Mouse (Mus musculus): ENCODE data around the gene Anpep. TPM values are rescaled to one million over a fixed set of nuclear protein-coding genes. Genes with fewer than 3 reads are reported as not detected.

The Anpep gene
- polyA plus RNA-seq, 1 experiment from 2014 or later = 3.9 TPM

- Histone ChIP-seq H3K4me1 (peaks cover 17% of the 10 kb centered on the region), H3K27me3 (ENCODE audit: low read depth, poor library complexity, severe bottlenecking) (peaks cover 39% of the 10 kb centered on the region), H3K9me3 (replicated peaks) (no peaks in the 10 kb centered on the region), H3K36me3 (no peaks in the 10 kb centered on the region), H3K27ac (replicated peaks) (no peak overlapping the region), H3K4me3 (no peak overlapping the region)
- 90% methylated on average over 12 of the region's 12 CpGs for WGBS
- no peak for DNase-seq (ENCODE audit: low spot score)
Observed at GRCm38 (mm10) chr7:79822092-79822695, 38.7 kb downstream of the Anpep start.

GRCm38 (mm10) chr7:79819996-79820395 is 40.9 kb downstream of the Anpep start:
- DNase-seq (ENCODE audit: low spot score) = no peak
- H3K36me3 ChIP-seq = no peaks in the 10 kb centered on the region
- WGBS = 49% methylated on average over 11 of the region's 11 CpGs
- H3K27ac ChIP-seq (replicated peaks) = no peak overlapping the region
- H3K4me1 ChIP-seq = peaks cover 17% of the 10 kb centered on the region
- no peak overlapping the region for H3K4me3 ChIP-seq
- H3K27me3 ChIP-seq (ENCODE audit: low read depth, poor library complexity, severe bottlenecking) = peaks cover 44% of the 10 kb centered on the region
- H3K9me3 ChIP-seq (replicated peaks) = no peaks in the 10 kb centered on the region

GRCm38 (mm10) chr7:79819515-79819914 is 41.3 kb downstream of the Anpep start:
- H3K36me3 ChIP-seq = no peaks in the 10 kb centered on the region
- H3K27ac ChIP-seq (replicated peaks) = no peak overlapping the region
- no peaks in the 10 kb centered on the region for H3K9me3 ChIP-seq (replicated peaks)
- no peak for DNase-seq (ENCODE audit: low spot score)
- no peak overlapping the region for H3K4me3 ChIP-seq
- H3K27me3 ChIP-seq (ENCODE audit: low read depth, poor library complexity, severe bottlenecking) = peaks cover 44% of the 10 kb centered on the region
- WGBS = 59% methylated on average over 4 of the region's 4 CpGs
- peaks cover 17% of the 10 kb centered on the region for H3K4me1 ChIP-seq

- H3K27me3 ChIP-seq (ENCODE audit: low read depth, poor library complexity, severe bottlenecking) = peaks cover 44% of the 10 kb centered on the region
- H3K4me1 ChIP-seq = peaks cover 17% of the 10 kb centered on the region
- H3K4me3 ChIP-seq = no peak overlapping the region
- H3K27ac ChIP-seq (replicated peaks) = no peak overlapping the region
- WGBS = 7% methylated on average over 6 of the region's 6 CpGs
- no peaks in the 10 kb centered on the region for H3K9me3 ChIP-seq (replicated peaks)
- DNase-seq (ENCODE audit: low spot score) = no peak
- H3K36me3 ChIP-seq = no peaks in the 10 kb centered on the region
Observed at GRCm38 (mm10) chr7:79818321-79818720, 42.5 kb downstream of the Anpep start.

DNA sequence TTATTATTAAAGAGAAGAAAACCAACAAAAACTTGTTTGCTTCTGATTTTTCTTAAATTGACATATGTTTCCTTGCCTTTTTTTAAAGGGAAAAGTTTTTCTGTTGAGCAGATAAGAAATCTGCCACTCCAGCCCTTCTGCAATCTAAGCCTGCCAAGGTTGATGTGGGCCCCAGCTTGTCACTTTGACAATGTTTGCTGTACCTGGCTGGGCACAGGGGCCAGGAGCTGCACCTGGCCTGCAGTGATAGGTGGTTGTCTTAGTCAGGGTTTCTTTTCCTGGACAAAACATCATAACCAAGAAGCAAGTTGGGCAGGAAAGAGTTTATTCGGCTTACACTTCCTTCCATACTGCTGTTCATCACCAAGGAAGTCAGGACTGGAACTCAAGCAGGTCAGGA is 47.5 kb downstream of the Anpep start:
- no peak for DNase-seq (ENCODE audit: low spot score)
- WGBS = 83% methylated on average over 1 of the region's 1 CpGs
- H3K4me1 ChIP-seq = peaks cover 12% of the 10 kb centered on the region
- H3K4me3 ChIP-seq = no peak overlapping the region
- no peaks in the 10 kb centered on the region for H3K9me3 ChIP-seq (replicated peaks)
- no peaks in the 10 kb centered on the region for H3K36me3 ChIP-seq
- H3K27ac ChIP-seq (replicated peaks) = no peak overlapping the region
- H3K27me3 ChIP-seq (ENCODE audit: low read depth, poor library complexity, severe bottlenecking) = peaks cover 59% of the 10 kb centered on the region

- no peaks in the 10 kb centered on the region for H3K36me3 ChIP-seq
- WGBS = 21% methylated on average over 71 of the region's 71 CpGs
Observed at GRCm38 (mm10) chr7:79810611-79811506, 50.0 kb downstream of the Anpep start, which contains the start of gene Mesp2. Gene Mesp2 (plus strand): TSS chr7:79810727.

DNA sequence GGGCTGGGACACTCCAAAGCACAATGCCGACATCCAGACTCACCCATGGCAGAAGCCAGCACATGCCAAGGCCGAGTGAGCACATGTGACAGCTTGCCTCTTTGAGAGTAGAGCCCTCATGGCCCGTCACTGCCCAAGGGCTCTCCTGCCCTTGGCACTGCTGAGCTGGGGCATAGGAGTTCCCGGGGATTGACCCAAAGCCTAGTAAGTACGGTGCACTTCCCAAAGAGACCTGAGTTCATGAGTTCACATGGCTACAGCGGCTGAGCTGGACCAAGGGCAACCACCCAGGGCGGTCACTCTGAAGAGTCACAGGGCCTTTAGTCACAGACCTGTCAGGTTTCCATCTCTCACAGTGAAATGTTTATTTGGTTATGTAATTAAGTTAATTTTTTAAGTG is 52.3 kb downstream of the Anpep start:
- H3K4me1 ChIP-seq = peaks cover 9% of the 10 kb centered on the region
- 89% methylated on average over 7 of the region's 7 CpGs for WGBS
- no peak overlapping the region for H3K27ac ChIP-seq (replicated peaks)
- DNase-seq (ENCODE audit: low spot score) = no peak
- H3K36me3 ChIP-seq = no peaks in the 10 kb centered on the region
- H3K27me3 ChIP-seq (ENCODE audit: low read depth, poor library complexity, severe bottlenecking) = peaks cover 41% of the 10 kb centered on the region
- no peak overlapping the region for H3K4me3 ChIP-seq
- H3K9me3 ChIP-seq (replicated peaks) = no peaks in the 10 kb centered on the region

More at GRCm38 (mm10) chr7:79810611-79811506, 50.0 kb downstream of the Anpep start, which contains the start of gene Mesp2:
- peak; percentile 77 for DNase-seq (ENCODE audit: low spot score)
- H3K9me3 ChIP-seq (replicated peaks) = no peaks in the 10 kb centered on the region
- peaks cover 9% of the 10 kb centered on the region for H3K4me1 ChIP-seq
- peak within 1 kb of the TSS; percentile 81 for H3K27ac ChIP-seq (replicated peaks)
- peaks cover 41% of the 10 kb centered on the region for H3K27me3 ChIP-seq (ENCODE audit: low read depth, poor library complexity, severe bottlenecking)
- peak within 1 kb of the TSS; percentile 51 for H3K4me3 ChIP-seq

DNA sequence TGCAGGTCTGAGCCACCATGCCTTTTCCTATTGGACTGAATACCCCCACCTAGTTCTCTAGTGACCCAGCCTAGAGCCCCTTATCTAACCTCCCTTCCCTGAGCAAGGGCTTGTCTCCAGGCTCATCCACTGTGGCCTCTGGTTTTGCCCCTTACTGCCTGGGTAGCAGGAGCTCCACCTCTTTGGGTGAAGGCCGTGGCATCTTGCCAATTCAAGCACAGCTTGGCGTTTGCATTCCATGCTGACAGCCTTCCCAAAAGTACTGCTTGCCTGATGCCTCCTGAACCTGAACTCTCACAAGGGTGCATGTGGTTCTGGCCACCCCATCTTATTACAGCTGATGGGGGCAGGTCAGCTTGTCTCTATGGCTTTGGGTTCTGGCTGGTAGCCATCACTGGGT is 57.0 kb downstream of the Anpep start:
- no peaks in the 10 kb centered on the region for H3K9me3 ChIP-seq (replicated peaks)
- no peaks in the 10 kb centered on the region for H3K36me3 ChIP-seq
- whole genome bisulfite sequencing = 82% methylated on average over 2 of the region's 2 CpGs
- no peak overlapping the region for H3K4me3 ChIP-seq
- H3K27ac ChIP-seq (replicated peaks) = no peak overlapping the region
- H3K27me3 ChIP-seq (ENCODE audit: low read depth, poor library complexity, severe bottlenecking) = peaks cover 9% of the 10 kb centered on the region; the same call in 1 of the 2 replicates
- no peaks in the 10 kb centered on the region for H3K4me1 ChIP-seq
- no peak for DNase-seq (ENCODE audit: low spot score)

GRCm38 (mm10) chr7:79802037-79802436 is 58.8 kb downstream of the Anpep start:
- H3K27me3 ChIP-seq (ENCODE audit: low read depth, poor library complexity, severe bottlenecking) = peaks cover 26% of the 10 kb centered on the region
- no peaks in the 10 kb centered on the region for H3K36me3 ChIP-seq
- DNase-seq (ENCODE audit: low spot score) = no peak
- no peak overlapping the region; the same call in 1 of the 2 replicates for H3K27ac ChIP-seq (replicated peaks)
- H3K9me3 ChIP-seq (replicated peaks) = no peaks in the 10 kb centered on the region
- 73% methylated on average over 5 of the region's 5 CpGs for WGBS
- peaks cover 10% of the 10 kb centered on the region for H3K4me1 ChIP-seq
- H3K4me3 ChIP-seq = no peak overlapping the region

GRCm38 (mm10) chr7:79801391-79801790 is 59.5 kb downstream of the Anpep start:
- DNase-seq (ENCODE audit: low spot score) = no peak
- 75% methylated on average over 11 of the region's 11 CpGs for WGBS
- Histone ChIP-seq H3K27ac (replicated peaks) (no peak overlapping the region), H3K9me3 (replicated peaks) (no peaks in the 10 kb centered on the region), H3K4me3 (no peak overlapping the region), H3K27me3 (ENCODE audit: low read depth, poor library complexity, severe bottlenecking) (peaks cover 27% of the 10 kb centered on the region), H3K36me3 (no peaks in the 10 kb centered on the region), H3K4me1 (peaks cover 12% of the 10 kb centered on the region)

GRCm38 (mm10) chr7:79800336-79800735 is 60.5 kb downstream of the Anpep start:
- H3K4me1 ChIP-seq = peaks cover 12% of the 10 kb centered on the region
- H3K4me3 ChIP-seq = no peak overlapping the region
- H3K27ac ChIP-seq (replicated peaks) = no peak overlapping the region
- H3K27me3 ChIP-seq (ENCODE audit: low read depth, poor library complexity, severe bottlenecking) = peaks cover 37% of the 10 kb centered on the region
- no peaks in the 10 kb centered on the region for H3K36me3 ChIP-seq
- WGBS = 88% methylated on average over 4 of the region's 4 CpGs
- DNase-seq (ENCODE audit: low spot score) = no peak
- no peaks in the 10 kb centered on the region for H3K9me3 ChIP-seq (replicated peaks)

DNA sequence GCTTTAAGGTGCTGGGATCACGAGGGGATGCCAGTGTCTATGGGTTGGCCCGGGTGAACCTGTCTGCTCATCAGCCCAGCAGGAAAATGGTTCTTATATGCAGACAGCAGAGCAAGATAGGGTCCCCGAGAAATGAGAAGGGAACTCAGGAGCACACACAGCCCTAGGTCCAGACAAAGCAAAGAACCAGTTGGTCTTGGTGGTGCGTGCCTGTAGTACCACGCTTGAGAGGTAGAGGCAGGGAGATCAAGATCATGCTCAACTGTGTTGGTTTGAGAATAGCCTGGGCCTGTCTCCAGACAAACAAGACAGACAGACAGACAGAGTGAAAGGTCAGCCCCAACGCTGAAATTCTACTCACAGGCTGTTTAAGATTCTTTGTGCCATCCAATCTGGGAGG is 61.4 kb downstream of the Anpep start:
- Histone ChIP-seq H3K9me3 (replicated peaks) (no peaks in the 10 kb centered on the region), H3K27me3 (ENCODE audit: low read depth, poor library complexity, severe bottlenecking) (peaks cover 45% of the 10 kb centered on the region), H3K36me3 (no peaks in the 10 kb centered on the region), H3K4me3 (no peak overlapping the region), H3K27ac (replicated peaks) (peak overlapping the region; percentile 23; the same call in 1 of the 2 replicates), H3K4me1 (peaks cover 12% of the 10 kb centered on the region)
- DNase-seq (ENCODE audit: low spot score) = no peak
- 75% methylated on average over 6 of the region's 6 CpGs for WGBS

- peaks cover 50% of the 10 kb centered on the region for H3K27me3 ChIP-seq (ENCODE audit: low read depth, poor library complexity, severe bottlenecking)
- H3K27ac ChIP-seq (replicated peaks) = no peak overlapping the region
- no peak overlapping the region for H3K4me3 ChIP-seq
- peak; percentile 83 for DNase-seq (ENCODE audit: low spot score)
- WGBS = 4% methylated on average over 8 of the region's 8 CpGs
- no peaks in the 10 kb centered on the region for H3K9me3 ChIP-seq (replicated peaks)
- H3K36me3 ChIP-seq = no peaks in the 10 kb centered on the region
- H3K4me1 ChIP-seq = peaks cover 12% of the 10 kb centered on the region
Observed at GRCm38 (mm10) chr7:79799048-79799447, 61.8 kb downstream of the Anpep start.

Data from midbrain, embryonic 10.5 days (tissue).